Mouse (Mus musculus): ENCODE measurements around the gene Trappc3. TPM values are rescaled to one million over a fixed set of nuclear protein-coding genes. Genes with fewer than 3 reads are reported as not detected.
A peak's percentile ranks its signal among the peaks of the same experiment; 100 is the strongest.

Gene Trappc3
- polyA plus RNA-seq, 1 experiment from 2014 or later, result 160 TPM

DNA sequence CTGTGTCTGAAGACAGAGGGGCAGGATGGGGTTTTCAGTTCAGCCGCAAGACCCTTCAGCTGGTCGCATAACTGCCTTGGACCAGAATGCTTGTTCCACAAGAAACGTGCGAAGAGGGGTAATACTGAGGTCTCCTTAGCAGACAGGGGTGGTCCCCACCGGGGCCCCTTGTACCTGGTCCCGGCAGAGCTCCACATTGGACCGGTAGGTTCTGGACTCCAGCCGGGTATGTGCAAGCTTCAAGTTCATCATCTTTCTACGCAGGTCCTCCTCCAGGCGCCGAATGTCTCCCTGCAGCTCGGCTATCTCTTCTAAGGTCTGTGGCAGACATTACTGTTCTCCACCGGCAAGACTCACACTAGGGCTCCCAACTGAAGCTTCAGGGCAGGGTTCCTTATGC lies 60.5 kb downstream of the Trappc3 start:
- H3K27ac ChIP-seq (replicated peaks), result no peak overlapping the region
- 97% methylated on average over 13 of the region's 13 CpGs for WGBS
- no peak overlapping the region for H3K4me3 ChIP-seq
- no peak for ATAC-seq (ENCODE audit: low read depth)
- peaks cover 32% of the 10 kb centered on the region for H3K27me3 ChIP-seq
- H3K4me2 ChIP-seq, result no peak overlapping the region
- no peaks in the 10 kb centered on the region for H3K9me3 ChIP-seq
- no peak overlapping the region for H3K9ac ChIP-seq
- peaks cover 32% of the 10 kb centered on the region for H3K4me1 ChIP-seq (replicated peaks)
- H3K36me3 ChIP-seq, result peaks cover 14% of the 10 kb centered on the region

DNA sequence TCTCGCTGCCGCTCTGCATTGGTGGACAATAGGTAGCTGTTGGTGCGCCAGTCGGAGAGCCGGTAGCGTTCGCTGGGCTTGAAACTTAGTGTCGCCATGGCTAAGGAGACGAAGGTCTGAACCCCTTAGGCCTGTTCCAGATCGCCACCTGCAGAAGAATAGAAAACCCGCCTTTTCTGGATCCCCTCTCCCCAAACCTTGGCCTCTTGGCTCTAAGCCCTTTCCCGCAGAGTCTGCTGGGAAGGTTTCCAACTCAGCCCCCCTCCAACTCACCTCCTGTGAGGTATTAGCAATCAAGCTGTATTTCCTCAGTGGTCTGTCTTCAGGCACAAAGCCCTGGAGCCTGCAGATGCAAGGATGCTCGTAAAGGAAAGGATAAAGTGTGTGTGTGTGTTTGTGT lies 62.7 kb downstream of the Trappc3 start:
- no peaks in the 10 kb centered on the region for H3K9me3 ChIP-seq
- peaks cover 32% of the 10 kb centered on the region for H3K27me3 ChIP-seq
- H3K9ac ChIP-seq, result peak overlapping the region; percentile 34; the same call in 1 of the 2 replicates
- ATAC-seq (ENCODE audit: low read depth), result no peak
- peaks cover 28% of the 10 kb centered on the region for H3K4me1 ChIP-seq (replicated peaks)
- 28% methylated on average over 13 of the region's 13 CpGs for WGBS
- no peak overlapping the region for H3K27ac ChIP-seq (replicated peaks)
- H3K4me3 ChIP-seq, result no peak overlapping the region
- H3K4me2 ChIP-seq, result peak overlapping the region; percentile 38
- no peaks in the 10 kb centered on the region for H3K36me3 ChIP-seq

DNA sequence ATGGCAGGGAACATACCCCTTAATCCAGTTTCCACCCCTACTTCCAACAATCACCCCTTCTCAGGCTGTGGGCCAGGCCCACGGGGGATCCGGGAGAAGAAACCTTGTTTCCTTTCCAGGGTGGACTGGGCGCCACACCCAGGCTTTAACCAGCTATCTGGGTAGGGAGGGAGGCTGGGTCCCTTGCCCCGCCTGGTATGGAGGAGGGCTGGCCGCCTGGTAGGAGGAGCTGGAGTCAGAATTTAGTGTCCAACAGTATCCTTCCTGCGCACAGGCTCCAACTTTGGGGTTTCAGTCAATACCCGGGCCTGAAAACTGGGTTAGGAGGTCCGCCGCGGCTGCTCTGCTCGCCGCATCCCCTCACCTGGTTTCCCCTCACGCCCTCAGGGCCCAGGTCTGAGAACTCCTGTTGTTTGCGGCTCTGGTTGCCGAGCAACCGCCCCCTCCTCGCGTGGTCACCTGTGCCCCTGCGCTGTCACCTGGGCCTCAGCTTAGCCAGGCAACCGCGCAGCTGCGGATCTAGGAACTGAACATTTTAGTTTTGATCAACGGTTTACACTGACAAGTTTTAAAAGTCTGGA lies 63.2 kb downstream of the Trappc3 start, which contains the start of gene Tekt2:
Tekt2 (minus strand) TSS at position 408 of the 581 bp plus-strand sequence.
- H3K9me3 ChIP-seq, result no peaks in the 10 kb centered on the region
- H3K4me2 ChIP-seq, result peak within 1 kb of the TSS; percentile 38
- no peak within 1 kb of the TSS for H3K27ac ChIP-seq (replicated peaks)
- H3K4me3 ChIP-seq, result no peak within 1 kb of the TSS
- H3K36me3 ChIP-seq, result no peaks in the 10 kb centered on the region
- peaks cover 32% of the 10 kb centered on the region for H3K27me3 ChIP-seq
- no peak for ATAC-seq (ENCODE audit: low read depth)
- peak within 1 kb of the TSS; percentile 34 for H3K9ac ChIP-seq
- 10% methylated on average over 23 of the region's 23 CpGs for WGBS
- peaks cover 22% of the 10 kb centered on the region for H3K4me1 ChIP-seq (replicated peaks)

Other genes with a start within 250 kb of the Trappc3 start
- 0.50 and 1.3 TPM in 2 replicates for gene Csf3r, start 237.8 kb upstream of the Trappc3 start, polyA plus RNA-seq (2015; fragmentation: Nextera tagmentation; extraction: Ambion mirVana)
- gene Mrps15, start 215.4 kb upstream of the Trappc3 start, polyA plus RNA-seq (2015; fragmentation: Nextera tagmentation; extraction: Ambion mirVana), result 134 and 140 TPM in 2 replicates
- 30.1 and 30.2 TPM in 2 replicates for gene Oscp1, start 203.8 kb upstream of the Trappc3 start, polyA plus RNA-seq (2015; fragmentation: Nextera tagmentation; extraction: Ambion mirVana)
- 47.7 and 54.3 TPM in 2 replicates for gene Lsm10, start 165.7 kb upstream of the Trappc3 start, polyA plus RNA-seq (2015; fragmentation: Nextera tagmentation; extraction: Ambion mirVana)
- 33.9 and 37.7 TPM in 2 replicates for gene Stk40, start 158.4 kb upstream of the Trappc3 start, polyA plus RNA-seq (2015; fragmentation: Nextera tagmentation; extraction: Ambion mirVana)
- 15.3 and 19.8 TPM in 2 replicates for gene Eva1b, start 114.6 kb upstream of the Trappc3 start, polyA plus RNA-seq (2015; fragmentation: Nextera tagmentation; extraction: Ambion mirVana)
- gene Sh3d21, start 98.8 kb upstream of the Trappc3 start, polyA plus RNA-seq (2015; fragmentation: Nextera tagmentation; extraction: Ambion mirVana), result 0.89 and 2.0 TPM in 2 replicates
- 143 and 165 TPM in 2 replicates for gene Thrap3, start 59.6 kb upstream of the Trappc3 start, polyA plus RNA-seq (2015; fragmentation: Nextera tagmentation; extraction: Ambion mirVana)
- gene Map7d1, start 6.0 kb upstream of the Trappc3 start, polyA plus RNA-seq (2015; fragmentation: Nextera tagmentation; extraction: Ambion mirVana), result 90.3 and 94.4 TPM in 2 replicates
- 7.4 and 9.5 TPM in 2 replicates for gene Col8a2, start 24.5 kb downstream of the Trappc3 start, polyA plus RNA-seq (2015; fragmentation: Nextera tagmentation; extraction: Ambion mirVana)
- gene Adprhl2, start 59.4 kb downstream of the Trappc3 start, polyA plus RNA-seq (2015; fragmentation: Nextera tagmentation; extraction: Ambion mirVana), result 69.5 and 69.6 TPM in 2 replicates
- 6.6 and 6.7 TPM in 2 replicates for gene Tekt2, start 63.4 kb downstream of the Trappc3 start, polyA plus RNA-seq (2015; fragmentation: Nextera tagmentation; extraction: Ambion mirVana)
- gene Ago3, start 167.2 kb downstream of the Trappc3 start, polyA plus RNA-seq (2015; fragmentation: Nextera tagmentation; extraction: Ambion mirVana), result 16.5 and 17.4 TPM in 2 replicates
- gene Ago1, start 206.3 kb downstream of the Trappc3 start, polyA plus RNA-seq (2015; fragmentation: Nextera tagmentation; extraction: Ambion mirVana), result 11.5 and 12.1 TPM in 2 replicates

Measured in neural tube, embryonic 13.5 days (tissue).